ENCODE assay signal across 8 mouse cellular contexts in the genomic region with DNA sequence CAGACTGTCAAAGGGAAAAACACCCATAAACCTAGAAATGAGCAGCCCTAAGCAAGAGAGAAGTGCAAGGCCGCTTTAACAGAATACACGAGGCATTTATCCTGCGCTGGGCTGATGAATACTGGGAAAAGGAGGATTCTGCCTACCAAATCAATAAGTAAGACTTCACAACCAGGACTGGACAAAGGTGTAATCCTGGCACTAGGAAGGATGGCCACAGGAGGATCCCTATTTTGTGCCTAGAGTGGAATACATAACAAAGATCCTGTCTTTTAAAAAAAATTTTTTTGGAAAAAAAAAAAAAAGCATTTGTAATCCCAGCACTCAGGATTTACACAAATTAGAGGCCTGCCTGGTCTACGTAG. TPM values are rescaled to one million over a fixed set of nuclear protein-coding genes. Genes with fewer than 3 reads are reported as not detected.
DNase-seq lines count a peak whose midpoint lies in the region; ATAC-seq and TF ChIP-seq lines count a peak whose summit lies in the region.

No protein-coding gene starts in this region.

- no peaks in the 10 kb centered on the region for H3K27me3 ChIP-seq in liver, embryonic 11.5 days (replicated peaks; ENCODE audit: control insufficient read depth, insufficient read depth, low read length)
- no peaks in the 10 kb centered on the region for H3K27me3 ChIP-seq in forebrain, embryonic 11.5 days (ENCODE audit: control insufficient read depth, insufficient read depth, low read length)
- H3K27me3 ChIP-seq in intestine, postnatal 0 days (replicated peaks; ENCODE audit: control insufficient read depth, insufficient read depth, low read length) = no peaks in the 10 kb centered on the region
- H3K27me3 ChIP-seq in neural tube, embryonic 13.5 days = no peaks in the 10 kb centered on the region

- no peak overlapping the region for H3K9ac ChIP-seq in liver, embryonic 11.5 days (ENCODE audit: low read depth, low read length)
- no peak overlapping the region for H3K9ac ChIP-seq in forebrain, embryonic 11.5 days (ENCODE audit: low read length)
- H3K9ac ChIP-seq in intestine, postnatal 0 days (ENCODE audit: low read depth, low read length) = no peak overlapping the region
- 0 out of 2 replicates have a peak overlapping the region, but pooled peaks have one; percentile 26 for H3K9ac ChIP-seq in neural tube, embryonic 13.5 days

- H3K4me2 ChIP-seq in liver, embryonic 11.5 days = peak overlapping the region; percentile 66
- no peak overlapping the region for H3K4me2 ChIP-seq in forebrain, embryonic 11.5 days (ENCODE audit: low read depth, low read length, severe bottlenecking)
- peak overlapping the region; percentile 75 for H3K4me2 ChIP-seq in intestine, postnatal 0 days (replicated peaks; ENCODE audit: low read depth)
- H3K4me2 ChIP-seq in neural tube, embryonic 13.5 days = peak overlapping the region; percentile 63

- peaks cover 17% of the 10 kb centered on the region for H3K4me1 ChIP-seq in liver, embryonic 11.5 days (replicated peaks; ENCODE audit: control insufficient read depth, insufficient read depth, low read length)
- H3K4me1 ChIP-seq in forebrain, embryonic 11.5 days (replicated peaks; ENCODE audit: control insufficient read depth, insufficient read depth, low read length) = no peaks in the 10 kb centered on the region
- H3K4me1 ChIP-seq in intestine, postnatal 0 days (replicated peaks; ENCODE audit: control insufficient read depth, insufficient read depth, low read length) = no peaks in the 10 kb centered on the region
- peaks cover 5% of the 10 kb centered on the region for H3K4me1 ChIP-seq in neural tube, embryonic 13.5 days (replicated peaks)

- no peak for ATAC-seq in liver, embryonic 11.5 days (replicated peaks; ENCODE audit: low FRiP score)
- peak; percentile 7; the same call in 1 of the 2 replicates for ATAC-seq in forebrain, embryonic 11.5 days (replicated peaks; ENCODE audit: low FRiP score)
- ATAC-seq in intestine, postnatal 0 days = no peak
- ATAC-seq in neural tube, embryonic 13.5 days (ENCODE audit: low read depth) = no peak

- H3K27ac ChIP-seq in liver, embryonic 11.5 days (ENCODE audit: low read depth, low read length) = no peak overlapping the region
- H3K27ac ChIP-seq in forebrain, embryonic 11.5 days (ENCODE audit: low read depth, low read length) = no peak overlapping the region
- no peak overlapping the region for H3K27ac ChIP-seq in intestine, postnatal 0 days (ENCODE audit: low read depth, low read length)
- H3K27ac ChIP-seq in neural tube, embryonic 13.5 days (replicated peaks) = 0 out of 2 replicates have a peak overlapping the region, but pooled peaks have one; percentile 94

- H3K4me3 ChIP-seq in liver, embryonic 11.5 days (ENCODE audit: low read depth, low read length) = peak overlapping the region; percentile 78; the same call in 1 of the 2 replicates
- H3K4me3 ChIP-seq in forebrain, embryonic 11.5 days (ENCODE audit: low read depth, low read length) = peak overlapping the region; percentile 77; the same call in 1 of the 2 replicates
- H3K4me3 ChIP-seq in intestine, postnatal 0 days (ENCODE audit: low read depth, low read length) = peak overlapping the region; percentile 97
- peak overlapping the region; percentile 85 for H3K4me3 ChIP-seq in neural tube, embryonic 13.5 days

- 31% methylated on average over 4 of the region's 4 CpGs for WGBS in liver, embryonic 11.5 days
- WGBS in forebrain, embryonic 11.5 days = 31% methylated on average over 4 of the region's 4 CpGs
- 41% methylated on average over 4 of the region's 4 CpGs for WGBS in intestine, postnatal 0 days
- 26% methylated on average over 4 of the region's 4 CpGs for WGBS in neural tube, embryonic 13.5 days

- no peaks in the 10 kb centered on the region; the same call in 1 of the 2 replicates for H3K9me3 ChIP-seq in liver, embryonic 11.5 days (ENCODE audit: control insufficient read depth, low read length)
- H3K9me3 ChIP-seq in forebrain, embryonic 11.5 days (ENCODE audit: control insufficient read depth, low read length) = no peaks in the 10 kb centered on the region
- H3K9me3 ChIP-seq in intestine, postnatal 0 days (ENCODE audit: control insufficient read depth) = no peaks in the 10 kb centered on the region
- no peaks in the 10 kb centered on the region for H3K9me3 ChIP-seq in neural tube, embryonic 13.5 days

- no peak for TF ChIP-seq CTCF in intestine, postnatal 0 days (IDR thresholded peaks at IDR 0.05; ENCODE audit: low read depth)

- DNase-seq in liver, embryonic 11.5 days (ENCODE audit: low spot score) = no peak
- DNase-seq in liver = no peak
- DNase-seq in forebrain, embryonic 11.5 days (ENCODE audit: low spot score) = no peak
- no peak for DNase-seq in cerebellum, adult 18-20 months
- DNase-seq in right cerebral cortex, adult 2 months (ENCODE audit: low spot score in 2 of 2) = no peak
- no peak for DNase-seq in frontal cortex, postnatal 25 days (ENCODE audit: low spot score in 2 of 2)

- peaks cover 9% of the 10 kb centered on the region for H3K36me3 ChIP-seq in liver, embryonic 11.5 days (ENCODE audit: control insufficient read depth, insufficient read depth, low read length)
- no peaks in the 10 kb centered on the region for H3K36me3 ChIP-seq in forebrain, embryonic 11.5 days (ENCODE audit: control insufficient read depth, insufficient read depth, low read length)
- peaks cover 5% of the 10 kb centered on the region; the same call in 1 of the 2 replicates for H3K36me3 ChIP-seq in intestine, postnatal 0 days (ENCODE audit: control insufficient read depth, insufficient read depth)
- H3K36me3 ChIP-seq in neural tube, embryonic 13.5 days = peaks cover 6% of the 10 kb centered on the region; the same call in 1 of the 2 replicates

RNA-seq across cellular contexts. Expression of a gene that starts 0.3 kb away (rescaled TPM):
- polyA plus RNA-seq in liver, embryonic 11.5 days (2014; fragmentation: Nextera tagmentation; extraction: Ambion mirVana) = 15.9 and 18.6 TPM in 2 replicates
- polyA plus RNA-seq in forebrain, embryonic 11.5 days (2014; fragmentation: Nextera tagmentation; extraction: Ambion mirVana) = 12.2 and 13.5 TPM in 2 replicates
- polyA plus RNA-seq in intestine, postnatal 0 days (2015; fragmentation: Nextera tagmentation; extraction: Ambion mirVana) = 7.8 and 8.3 TPM in 2 replicates
- polyA plus RNA-seq in neural tube, embryonic 13.5 days (2015; fragmentation: Nextera tagmentation; extraction: Ambion mirVana) = 10.8 and 11.2 TPM in 2 replicates

RNA-seq across cellular contexts. Expression of a gene that starts 49.1 kb away (rescaled TPM):
- polyA plus RNA-seq in liver, embryonic 11.5 days (2014; fragmentation: Nextera tagmentation; extraction: Ambion mirVana) = not detected in 2 replicates
- 0.31 and 0.36 TPM in 2 replicates for polyA plus RNA-seq in forebrain, embryonic 11.5 days (2014; fragmentation: Nextera tagmentation; extraction: Ambion mirVana)
- 2.7 and 2.9 TPM in 2 replicates for polyA plus RNA-seq in intestine, postnatal 0 days (2015; fragmentation: Nextera tagmentation; extraction: Ambion mirVana)
- not detected in 2 replicates for polyA plus RNA-seq in neural tube, embryonic 13.5 days (2015; fragmentation: Nextera tagmentation; extraction: Ambion mirVana)
